Mouse (Mus musculus): ENCODE results near the gene Gm17304. TPM values are rescaled to one million over a fixed set of nuclear protein-coding genes. Genes with fewer than 3 reads are reported as not detected.

Gene Gm17304
- total RNA-seq (2021) = not detected
- long read RNA-seq, experiment 1 = 0 reads
- long read RNA-seq, experiment 2 = 0 reads

DNA sequence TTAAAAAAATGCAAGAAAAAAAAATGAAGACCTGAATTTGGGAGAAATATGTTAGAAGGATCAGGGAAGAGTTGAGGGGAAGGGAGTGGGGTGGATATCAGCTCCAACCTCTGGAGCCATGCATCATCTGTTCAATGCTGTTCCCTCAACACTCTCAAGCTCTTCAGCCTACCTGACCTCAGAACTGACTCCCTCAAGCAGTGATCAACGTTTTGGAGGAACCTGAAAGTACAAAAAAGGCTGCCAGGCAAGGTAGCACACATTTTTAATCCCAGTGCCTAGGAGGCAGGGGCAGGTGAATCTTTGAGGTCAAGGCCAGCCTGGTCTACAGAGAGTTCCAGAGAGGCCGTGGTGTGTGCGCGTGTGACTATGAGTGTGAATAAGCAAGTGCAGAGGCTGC lies at the start of gene Gm17304:
Gene Gm17304 (plus strand): TSS at position 301 of the 400 bp plus-strand sequence.
- DNase-seq (ENCODE audit: low spot score in 2 of 2) = no peak
- TF ChIP-seq CTCF (conservative IDR thresholded peaks at IDR 0.05) = no peak
- no peak within 1 kb of the TSS for H3K27ac ChIP-seq
- no peak within 1 kb of the TSS for H3K4me3 ChIP-seq

DNA sequence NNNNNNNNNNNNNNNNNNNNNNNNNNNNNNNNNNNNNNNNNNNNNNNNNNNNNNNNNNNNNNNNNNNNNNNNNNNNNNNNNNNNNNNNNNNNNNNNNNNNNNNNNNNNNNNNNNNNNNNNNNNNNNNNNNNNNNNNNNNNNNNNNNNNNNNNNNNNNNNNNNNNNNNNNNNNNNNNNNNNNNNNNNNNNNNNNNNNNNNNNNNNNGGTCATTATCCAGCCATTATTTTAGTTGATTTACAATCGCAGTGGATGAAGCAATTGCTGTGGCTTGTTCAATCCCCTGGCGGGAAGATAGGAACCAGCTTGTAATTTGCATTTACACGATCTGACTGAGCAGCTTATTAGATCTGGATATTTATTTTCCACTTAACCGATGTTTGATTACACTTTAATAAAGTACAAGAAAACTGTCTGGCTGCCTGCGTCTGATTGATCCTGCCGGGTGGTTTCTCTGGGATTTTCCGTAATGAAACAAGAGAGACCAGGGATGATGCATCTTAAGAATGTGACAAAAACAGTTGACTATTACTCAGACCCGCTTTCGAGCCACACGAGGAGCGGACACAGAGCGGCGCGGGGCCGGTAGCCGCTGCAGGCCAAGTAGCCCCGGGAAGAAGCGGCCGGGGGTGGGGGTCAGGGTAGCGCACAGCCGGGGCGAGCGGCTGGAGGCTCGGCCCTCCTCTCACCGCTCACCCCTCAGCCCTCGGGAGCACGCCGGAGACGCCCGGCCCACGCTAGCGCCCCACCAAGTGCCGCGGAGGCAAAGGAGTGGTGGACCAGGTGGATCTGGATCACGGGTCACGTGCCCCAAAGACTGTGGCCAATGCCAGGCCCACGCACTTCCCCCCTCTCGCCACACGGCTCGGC lies 48.0 kb upstream of the Gm17304 start:
- peak in 1 of 2 experiments; percentile 7 for DNase-seq (ENCODE audit: low spot score in 2 of 2)
- H3K4me3 ChIP-seq = peak overlapping the region; percentile 22; the same call in 1 of the 2 replicates
- H3K27ac ChIP-seq = no peak overlapping the region
- no peak for TF ChIP-seq CTCF (conservative IDR thresholded peaks at IDR 0.05)

DNA sequence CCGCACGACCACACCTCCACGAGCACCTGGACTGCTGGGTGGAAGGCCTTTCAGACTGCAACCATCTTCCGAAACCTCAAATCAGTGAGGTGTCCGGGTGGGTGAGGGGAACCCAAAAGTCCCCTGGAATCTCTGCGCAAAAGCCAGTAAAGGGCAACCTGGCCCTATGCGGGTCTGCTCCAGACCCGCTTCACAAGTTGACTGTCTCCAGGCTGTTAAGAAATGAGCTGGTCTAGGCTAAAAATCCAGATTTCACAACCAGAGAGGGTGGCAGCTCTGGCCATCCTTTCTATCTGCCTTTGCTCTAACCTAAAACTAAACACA lies 47.4 kb upstream of the Gm17304 start:
- no peak for TF ChIP-seq CTCF (conservative IDR thresholded peaks at IDR 0.05)
- H3K27ac ChIP-seq = no peak overlapping the region
- no peak overlapping the region for H3K4me3 ChIP-seq
- DNase-seq (ENCODE audit: low spot score in 2 of 2) = no peak

DNA sequence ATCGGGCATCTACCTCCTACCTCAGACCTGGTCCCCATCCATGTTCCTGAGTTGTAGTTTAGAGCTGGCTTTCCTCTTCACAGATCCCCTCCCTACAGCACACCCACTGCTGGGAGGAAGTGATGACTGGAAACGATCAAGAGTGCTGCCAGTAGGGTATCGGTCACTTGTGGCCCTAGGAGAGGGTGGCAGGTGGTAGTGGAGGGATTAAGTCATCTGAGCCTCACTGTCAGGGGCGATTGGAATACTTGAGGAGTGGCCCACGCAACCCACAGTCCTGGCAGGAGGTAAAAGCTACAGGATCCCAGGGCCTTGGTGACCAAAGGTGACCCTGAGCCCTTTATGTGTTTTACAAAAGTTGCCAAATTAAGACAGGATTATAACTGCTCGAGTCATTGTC lies 42.9 kb upstream of the Gm17304 start:
- TF ChIP-seq CTCF (conservative IDR thresholded peaks at IDR 0.05) = no peak
- DNase-seq (ENCODE audit: low spot score in 2 of 2) = no peak
- no peak overlapping the region for H3K4me3 ChIP-seq
- H3K27ac ChIP-seq = no peak overlapping the region

DNA sequence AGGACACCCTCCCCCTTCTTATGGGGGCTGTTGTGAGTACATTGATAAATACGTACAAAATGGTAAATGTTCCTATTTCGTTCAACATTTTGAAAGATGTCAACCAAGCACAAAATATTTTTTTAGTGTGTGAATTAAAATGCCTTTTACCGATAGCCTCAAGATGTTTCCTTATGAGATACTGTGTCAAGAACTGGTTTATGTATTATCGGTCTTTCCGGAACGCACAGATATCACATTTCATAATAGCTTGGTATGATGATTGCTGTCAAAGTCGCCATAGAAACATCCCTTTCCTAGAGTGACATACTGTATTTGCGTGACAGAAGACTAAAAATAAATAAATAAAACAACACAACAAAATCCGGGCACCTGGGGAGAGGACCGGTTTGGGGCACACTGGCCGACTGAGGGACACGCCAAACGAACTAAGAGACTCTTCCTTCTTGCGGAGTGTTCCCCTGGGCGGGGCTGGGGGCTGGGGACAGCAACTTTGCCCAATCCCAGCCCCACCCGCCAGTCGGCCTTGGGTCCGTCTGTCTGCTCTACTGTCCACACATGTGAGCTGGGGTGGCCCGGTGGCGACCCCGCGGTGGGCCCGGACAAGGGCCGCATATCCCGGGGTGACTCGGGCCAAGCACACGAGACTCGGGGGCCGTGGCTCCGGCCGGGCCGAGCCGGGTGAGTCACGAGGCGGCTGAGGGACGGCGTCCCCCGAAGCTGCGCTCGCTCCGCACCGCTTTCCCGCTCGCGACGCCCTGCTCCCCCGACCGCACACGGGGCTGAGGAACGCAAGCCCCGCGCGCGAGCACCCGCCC lies 34.9 kb upstream of the Gm17304 start:
- H3K4me3 ChIP-seq = peak overlapping the region; percentile 69
- peak in 1 of 2 experiments; percentile 18 for DNase-seq (ENCODE audit: low spot score in 2 of 2)
- peak overlapping the region; percentile 24; the same call in 1 of the 2 replicates for H3K27ac ChIP-seq
- no peak for TF ChIP-seq CTCF (conservative IDR thresholded peaks at IDR 0.05)

DNA sequence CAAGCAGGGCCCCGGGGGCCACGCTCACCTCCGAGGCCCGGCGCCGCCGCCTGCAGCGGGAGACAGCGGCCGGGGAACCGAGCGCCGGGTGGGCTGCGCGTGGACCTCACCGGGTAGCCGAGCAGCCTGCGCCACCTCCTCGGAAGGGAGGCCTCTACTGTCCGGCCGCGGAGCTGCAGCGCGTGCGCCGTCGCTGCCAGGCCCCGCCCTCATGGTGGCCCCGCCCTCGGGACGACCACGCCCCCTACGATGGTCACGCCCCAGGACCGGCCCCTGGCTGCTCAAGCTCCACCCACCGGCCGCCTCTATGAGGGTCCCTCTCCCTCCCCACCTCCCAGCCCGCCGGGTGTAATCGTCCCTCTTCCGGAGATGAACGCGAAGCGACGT lies 34.3 kb upstream of the Gm17304 start:
- H3K27ac ChIP-seq = peak overlapping the region; percentile 24; the same call in 1 of the 2 replicates
- peak; percentile 81 to 82 for DNase-seq (ENCODE audit: low spot score in 2 of 2)
- peak; percentile 81 for TF ChIP-seq CTCF (conservative IDR thresholded peaks at IDR 0.05)
- peak overlapping the region; percentile 69 for H3K4me3 ChIP-seq

DNA sequence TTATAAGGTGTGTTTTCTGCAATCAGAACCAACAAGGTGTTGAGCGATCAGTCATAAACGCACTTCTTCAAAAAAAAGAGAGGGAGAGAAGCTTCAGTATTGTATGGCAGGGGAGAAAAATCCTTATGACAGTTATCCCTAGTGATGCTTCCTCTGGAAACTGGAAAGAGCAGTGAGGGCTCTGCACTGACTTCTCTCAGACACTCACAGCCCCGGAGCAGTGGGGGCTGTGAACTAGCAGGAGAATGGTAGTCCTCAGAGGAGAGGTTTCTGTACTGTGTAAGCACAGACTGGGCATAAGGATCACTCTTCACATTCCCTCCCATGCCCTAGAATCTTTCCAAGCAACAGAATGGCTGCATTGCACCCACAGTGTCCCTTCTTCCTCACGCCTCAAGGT lies 33.8 kb upstream of the Gm17304 start:
- Histone ChIP-seq H3K27ac (no peak overlapping the region), H3K4me3 (peak overlapping the region; percentile 69)
- DNase-seq (ENCODE audit: low spot score in 2 of 2) = no peak
- no peak for TF ChIP-seq CTCF (conservative IDR thresholded peaks at IDR 0.05)

DNA sequence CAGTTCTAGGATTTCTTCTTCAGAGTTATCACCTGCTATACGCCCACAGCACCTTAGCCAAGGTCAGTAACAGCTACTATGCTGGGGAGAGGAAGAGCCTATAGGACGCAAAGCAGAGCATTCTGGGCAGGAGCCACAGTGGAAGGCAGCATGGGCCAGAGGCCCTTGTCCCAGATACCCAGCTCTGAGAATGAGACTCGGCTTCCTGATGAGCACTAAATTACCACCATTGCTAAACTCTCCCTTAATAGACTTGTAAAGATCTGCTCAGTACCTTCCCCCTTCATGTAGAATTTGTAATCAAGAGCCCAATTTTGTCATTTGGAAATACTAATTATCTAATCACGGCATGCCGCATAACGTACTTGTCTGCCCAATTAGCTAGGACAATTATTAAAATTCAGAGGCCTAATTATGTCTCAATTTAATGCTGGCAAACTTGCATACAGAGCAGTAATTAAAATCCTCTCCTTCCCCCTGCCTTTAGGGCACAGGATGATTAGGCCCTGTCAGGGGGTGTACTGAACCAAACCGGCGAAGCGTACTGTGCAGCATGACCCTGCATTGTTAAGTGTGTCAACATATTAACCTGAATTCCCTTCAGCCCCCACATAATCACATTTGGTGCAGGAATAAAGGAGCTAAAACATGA lies 31.5 kb upstream of the Gm17304 start:
- H3K4me3 ChIP-seq = no peak overlapping the region
- no peak for TF ChIP-seq CTCF (conservative IDR thresholded peaks at IDR 0.05)
- H3K27ac ChIP-seq = no peak overlapping the region
- DNase-seq (ENCODE audit: low spot score in 2 of 2) = no peak

DNA sequence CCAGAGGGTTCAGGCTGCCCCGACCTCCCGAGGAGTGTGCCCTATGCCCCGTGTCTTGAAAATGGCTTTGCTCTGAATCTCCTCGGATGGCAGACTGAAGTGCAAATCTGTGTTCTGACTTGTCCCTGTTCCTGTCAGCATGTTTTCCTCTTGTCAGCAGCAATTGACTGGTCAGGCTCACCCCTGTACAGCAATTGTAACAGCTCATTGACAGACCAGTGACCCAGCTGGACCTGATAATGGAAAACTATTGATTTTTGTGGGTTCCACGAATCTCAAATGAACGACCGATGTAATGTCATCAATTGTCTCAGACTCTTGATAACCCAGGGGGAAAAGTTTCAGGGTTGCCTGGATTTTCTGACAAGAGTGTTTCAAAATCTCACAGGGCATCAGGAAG lies 28.0 kb upstream of the Gm17304 start:
- DNase-seq (ENCODE audit: low spot score in 2 of 2) = no peak
- no peak overlapping the region for H3K4me3 ChIP-seq
- no peak overlapping the region for H3K27ac ChIP-seq
- no peak for TF ChIP-seq CTCF (conservative IDR thresholded peaks at IDR 0.05)

DNA sequence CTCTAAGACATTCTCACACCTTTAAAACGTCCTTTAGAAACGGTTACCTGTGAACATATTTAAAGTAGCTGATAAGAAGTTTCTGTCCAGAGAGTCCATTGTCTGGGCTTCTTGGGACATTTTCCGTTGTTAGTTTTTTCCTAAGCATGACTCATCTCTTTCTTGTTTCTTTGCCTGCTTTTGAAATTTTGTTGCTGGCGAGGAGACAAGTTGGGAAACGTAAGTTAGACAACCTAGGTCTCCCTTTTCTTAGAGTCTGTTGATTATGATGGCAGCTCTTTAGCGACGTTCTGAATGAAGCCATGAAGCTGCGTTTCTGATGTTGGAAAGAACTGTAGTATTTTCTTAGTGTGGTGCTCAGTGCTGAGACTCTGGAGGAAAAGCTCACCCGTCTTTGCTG lies 19.9 kb upstream of the Gm17304 start:
- no peak for DNase-seq (ENCODE audit: low spot score in 2 of 2)
- TF ChIP-seq CTCF (conservative IDR thresholded peaks at IDR 0.05) = no peak
- Histone ChIP-seq H3K4me3 (no peak overlapping the region), H3K27ac (no peak overlapping the region)

DNA sequence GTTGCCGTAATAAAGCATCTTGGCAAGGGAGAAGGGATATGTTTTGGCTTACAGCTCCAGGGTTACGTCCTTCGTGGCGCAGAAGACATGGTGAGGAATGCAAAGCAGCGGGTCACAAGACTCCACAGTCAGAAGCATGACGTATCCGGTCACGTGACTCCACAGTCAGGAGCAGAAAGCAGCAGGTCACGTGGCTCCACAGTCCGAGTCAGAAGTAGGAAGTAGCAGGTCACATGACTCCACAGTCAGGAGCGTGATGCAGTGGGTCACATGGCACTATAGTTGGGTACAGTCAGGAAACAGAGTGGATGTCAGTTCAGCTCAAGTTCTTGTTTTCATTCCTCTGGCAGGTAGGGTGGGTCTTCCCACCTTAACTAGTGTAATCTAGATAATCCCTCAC lies 19.2 kb upstream of the Gm17304 start:
- H3K27ac ChIP-seq = no peak overlapping the region
- no peak for TF ChIP-seq CTCF (conservative IDR thresholded peaks at IDR 0.05)
- DNase-seq (ENCODE audit: low spot score in 2 of 2) = no peak
- H3K4me3 ChIP-seq = no peak overlapping the region

DNA sequence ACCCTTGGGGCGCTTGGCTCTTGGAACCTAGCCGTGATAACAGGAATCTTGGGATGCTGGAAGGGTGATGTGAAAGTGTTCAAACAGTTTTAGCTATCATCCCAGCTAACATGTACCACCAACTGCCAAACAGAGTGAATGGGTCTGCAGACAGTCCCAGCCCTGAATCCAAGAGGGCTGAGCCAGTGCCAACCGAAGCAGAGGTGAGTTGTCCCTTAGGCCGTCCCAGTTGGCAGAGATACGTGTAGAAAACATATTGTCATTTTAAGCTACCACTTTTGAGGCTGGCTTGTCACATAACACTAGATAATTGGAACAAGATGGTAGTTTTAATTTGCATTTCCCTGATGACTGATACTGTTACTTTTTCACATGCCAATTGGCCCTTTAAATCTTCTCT lies 18.2 kb upstream of the Gm17304 start:
- Histone ChIP-seq H3K4me3 (no peak overlapping the region), H3K27ac (no peak overlapping the region)
- DNase-seq (ENCODE audit: low spot score in 2 of 2) = no peak
- TF ChIP-seq CTCF (conservative IDR thresholded peaks at IDR 0.05) = no peak

DNA sequence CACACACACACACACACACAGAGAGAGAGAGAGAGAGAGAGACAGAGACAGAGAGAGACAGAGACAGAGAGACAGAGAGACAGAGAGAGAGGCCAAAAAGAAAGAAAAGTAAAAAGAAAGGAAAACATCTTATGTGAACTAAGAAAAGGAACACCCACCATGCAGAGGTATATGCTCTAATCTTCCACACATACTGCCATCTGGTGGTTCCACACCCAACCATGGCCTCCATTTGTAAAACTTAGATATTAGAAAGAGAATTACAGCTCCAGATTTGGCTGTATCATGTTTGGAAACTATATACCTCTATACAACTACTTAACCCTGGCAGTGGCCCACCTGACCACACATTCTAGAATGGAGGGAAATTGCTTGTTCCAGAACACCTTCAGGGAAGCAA lies 14.5 kb upstream of the Gm17304 start:
- DNase-seq (ENCODE audit: low spot score in 2 of 2) = no peak
- Histone ChIP-seq H3K27ac (no peak overlapping the region), H3K4me3 (no peak overlapping the region)
- TF ChIP-seq CTCF (conservative IDR thresholded peaks at IDR 0.05) = peak; percentile 51

All from layer of hippocampus, adult 2 months (tissue).